Mouse (Mus musculus) midbrain, embryonic 16.5 days (tissue): Measurements from ENCODE around the gene Mertk. TPM values are rescaled to one million over a fixed set of nuclear protein-coding genes. Genes with fewer than 3 reads are reported as not detected.

ENCODE experiments used
- ATAC-seq: fragments of 200-750 bp; cut with Nextera tagmentation; 2 replicates; pipeline ENCODE4 v1.8.0; 2017; ENCODE audit warnings: moderate TSS enrichment
- H3K27ac ChIP-seq: fragments of 300-500 bp; sonication (generic); 2 replicates; pipeline ENCODE4 v1.5.1; 2014; ENCODE audit warnings: mild to moderate bottlenecking, low read length, mixed read lengths
- H3K27me3 ChIP-seq: fragments of 300-500 bp; sonication (generic); 2 replicates; pipeline ENCODE4 v1.6.1; 2014; ENCODE audit warnings: low read depth, low read length, mixed read lengths; ENCODE audit not compliant: control insufficient read depth, insufficient read depth
- H3K36me3 ChIP-seq: fragments of 300-500 bp; sonication (generic); 2 replicates; pipeline ENCODE4 v1.6.1; 2014; ENCODE audit warnings: mild to moderate bottlenecking, low read length, moderate library complexity, mixed read lengths; ENCODE audit not compliant: control insufficient read depth, insufficient read depth
- H3K4me1 ChIP-seq: fragments of 300-500 bp; sonication (generic); 2 replicates; pipeline ENCODE4 v1.6.1; 2014; ENCODE audit warnings: mild to moderate bottlenecking, low read length, mixed read lengths; ENCODE audit not compliant: control insufficient read depth, insufficient read depth
- H3K4me2 ChIP-seq: fragments of 300-500 bp; sonication (generic); 2 replicates; pipeline ENCODE4 v1.6.1; 2014; ENCODE audit warnings: mild to moderate bottlenecking, low read length, mixed read lengths
- H3K4me3 ChIP-seq: fragments of 300-500 bp; sonication (generic); 2 replicates; pipeline ENCODE4 v1.5.1; 2014; ENCODE audit warnings: low read depth, mild to moderate bottlenecking, low read length, moderate library complexity, mixed read lengths
- H3K9ac ChIP-seq: fragments of 300-500 bp; sonication (generic); 2 replicates; pipeline ENCODE4 v1.6.1; 2014; ENCODE audit warnings: low read depth, low read length, mixed read lengths
- H3K9me3 ChIP-seq: fragments of 300-500 bp; sonication (generic); replicated peaks from 2 replicates; pipeline ENCODE4 v1.6.1; 2014; ENCODE audit warnings: mild to moderate bottlenecking, low read length, mixed read lengths; ENCODE audit not compliant: control insufficient read depth, poor library complexity, severe bottlenecking
- WGBS: fragments of 180-500 bp; shearing (Covaris S2); extraction: QIAGEN DNeasy Blood & Tissue Kit; methylation state at CpG from one replicate; pipeline ENCODE4 v1.1.7; 2014; 5-methylcytosine and 5-hydroxymethylcytosine counted together
- polyA plus RNA-seq: library from polyadenylated mRNA; unstranded; fragments of >200 nt; fragmentation: Nextera tagmentation; extraction: Ambion mirVana; gene quantifications from 2 replicates; pipeline ENCODE4 v1.2.1, GENCODE M21; 2015

Gene Mertk
- polyA plus RNA-seq, 1 experiment from 2014 or later: 1.9 TPM

- Histone ChIP-seq H3K27me3 (no peaks in the 10 kb centered on the region), H3K9ac (no peak overlapping the region), H3K4me3 (no peak overlapping the region), H3K27ac (no peak overlapping the region), H3K4me2 (no peak overlapping the region), H3K4me1 (peaks cover 2% of the 10 kb centered on the region; the same call in 1 of the 2 replicates), H3K36me3 (no peaks in the 10 kb centered on the region), H3K9me3 (no peaks in the 10 kb centered on the region)
- no peak for ATAC-seq
- WGBS: 86% methylated on average over 8 of the region's 8 CpGs
Observed at GRCm38 (mm10) chr2:128747433-128748028, 48.8 kb downstream of the Mertk start.

GRCm38 (mm10) chr2:128748171-128748570, 49.4 kb downstream of the Mertk start:
- Histone ChIP-seq H3K4me2 (no peak overlapping the region), H3K9me3 (no peaks in the 10 kb centered on the region), H3K36me3 (no peaks in the 10 kb centered on the region), H3K4me3 (no peak overlapping the region), H3K4me1 (peaks cover 2% of the 10 kb centered on the region; the same call in 1 of the 2 replicates), H3K27ac (no peak overlapping the region), H3K27me3 (no peaks in the 10 kb centered on the region), H3K9ac (no peak overlapping the region)
- 54% methylated on average over 6 of the region's 6 CpGs for WGBS
- no peak for ATAC-seq

- H3K9ac ChIP-seq: no peak overlapping the region
Observed at GRCm38 (mm10) chr2:128751030-128751429, 52.3 kb downstream of the Mertk start.

GRCm38 (mm10) chr2:128753295-128753873, 54.6 kb downstream of the Mertk start:
- ATAC-seq: no peak
- Histone ChIP-seq H3K4me1 (no peaks in the 10 kb centered on the region), H3K4me3 (no peak overlapping the region), H3K9ac (no peak overlapping the region), H3K4me2 (no peak overlapping the region), H3K9me3 (no peaks in the 10 kb centered on the region), H3K27me3 (no peaks in the 10 kb centered on the region), H3K36me3 (no peaks in the 10 kb centered on the region), H3K27ac (no peak overlapping the region)
- WGBS: 74% methylated on average over 6 of the region's 6 CpGs

More at GRCm38 (mm10) chr2:128751030-128751429, 52.3 kb downstream of the Mertk start:
- Histone ChIP-seq H3K27ac (no peak overlapping the region), H3K4me3 (no peak overlapping the region), H3K9me3 (no peaks in the 10 kb centered on the region), H3K36me3 (no peaks in the 10 kb centered on the region), H3K27me3 (no peaks in the 10 kb centered on the region), H3K4me1 (peaks cover 2% of the 10 kb centered on the region; the same call in 1 of the 2 replicates), H3K4me2 (no peak overlapping the region)
- WGBS: 86% methylated on average over 6 of the region's 6 CpGs
- ATAC-seq: no peak

GRCm38 (mm10) chr2:128755149-128755691, 56.5 kb downstream of the Mertk start:
- Histone ChIP-seq H3K36me3 (no peaks in the 10 kb centered on the region), H3K27ac (no peak overlapping the region), H3K4me3 (no peak overlapping the region), H3K9me3 (no peaks in the 10 kb centered on the region), H3K4me2 (no peak overlapping the region), H3K4me1 (no peaks in the 10 kb centered on the region), H3K27me3 (no peaks in the 10 kb centered on the region), H3K9ac (no peak overlapping the region)
- WGBS: 93% methylated on average over 4 of the region's 4 CpGs
- no peak for ATAC-seq

- Histone ChIP-seq H3K27me3 (no peaks in the 10 kb centered on the region), H3K9ac (no peak overlapping the region), H3K4me1 (no peaks in the 10 kb centered on the region), H3K4me2 (peak overlapping the region; percentile 35; the same call in 1 of the 2 replicates), H3K27ac (no peak overlapping the region), H3K36me3 (no peaks in the 10 kb centered on the region), H3K4me3 (no peak overlapping the region), H3K9me3 (no peaks in the 10 kb centered on the region)
- WGBS: 33% methylated on average over 10 of the region's 10 CpGs
- ATAC-seq: no peak
Observed at GRCm38 (mm10) chr2:128758724-128759340, 60.1 kb downstream of the Mertk start.

- ATAC-seq: no peak
- no peak overlapping the region for H3K27ac ChIP-seq
- H3K27me3 ChIP-seq: no peaks in the 10 kb centered on the region
- H3K4me2 ChIP-seq: no peak overlapping the region
- no peaks in the 10 kb centered on the region for H3K36me3 ChIP-seq
- WGBS: 90% methylated on average over 9 of the region's 9 CpGs
- H3K4me1 ChIP-seq: no peaks in the 10 kb centered on the region
- H3K4me3 ChIP-seq: no peak overlapping the region
- no peak overlapping the region for H3K9ac ChIP-seq
- H3K9me3 ChIP-seq: no peaks in the 10 kb centered on the region
Observed at GRCm38 (mm10) chr2:128762008-128762407, 63.3 kb downstream of the Mertk start.

GRCm38 (mm10) chr2:128765787-128766186, 67.0 kb downstream of the Mertk start:
- Histone ChIP-seq H3K4me2 (no peak overlapping the region), H3K36me3 (no peaks in the 10 kb centered on the region), H3K27me3 (no peaks in the 10 kb centered on the region), H3K4me3 (no peak overlapping the region), H3K9me3 (no peaks in the 10 kb centered on the region), H3K27ac (no peak overlapping the region), H3K4me1 (no peaks in the 10 kb centered on the region), H3K9ac (no peak overlapping the region)
- WGBS: 97% methylated on average over 1 of the region's 1 CpGs
- no peak for ATAC-seq
